Mouse (Mus musculus) T-helper 2 cell (primary cell): ENCODE data around the gene Drc7.

Experiments used
- in situ Hi-C: fragments of 300-600 bp; cut with MboI, MseI; formaldehyde crosslinking; loops from one replicate; pipeline ENCODE4 v1.15.1; 2025; ENCODE audit warnings: high pct_unique_total_duplicates

Gene Drc7

DNA sequence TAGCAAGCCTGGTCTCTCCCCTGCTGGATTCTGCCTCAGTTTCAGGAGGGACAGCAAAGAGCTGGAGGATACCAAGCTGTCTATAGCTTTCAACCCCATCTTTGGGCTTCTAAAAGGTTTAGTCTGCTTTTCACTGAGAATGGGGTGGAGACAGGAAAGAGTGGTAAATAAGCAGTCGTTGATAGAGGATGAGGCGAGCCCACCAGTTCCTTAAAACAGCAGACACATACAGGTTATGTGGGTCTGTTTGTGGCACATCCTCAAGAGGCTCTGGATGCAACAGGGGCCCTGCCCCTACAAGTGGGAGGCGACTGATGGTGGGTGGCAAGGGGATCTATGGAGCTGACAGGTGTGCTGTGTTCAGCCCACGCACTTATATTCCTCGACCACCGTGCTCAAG lies 3.8 kb downstream of the Drc7 start:
- in situ Hi-C loops = no loop called here

DNA sequence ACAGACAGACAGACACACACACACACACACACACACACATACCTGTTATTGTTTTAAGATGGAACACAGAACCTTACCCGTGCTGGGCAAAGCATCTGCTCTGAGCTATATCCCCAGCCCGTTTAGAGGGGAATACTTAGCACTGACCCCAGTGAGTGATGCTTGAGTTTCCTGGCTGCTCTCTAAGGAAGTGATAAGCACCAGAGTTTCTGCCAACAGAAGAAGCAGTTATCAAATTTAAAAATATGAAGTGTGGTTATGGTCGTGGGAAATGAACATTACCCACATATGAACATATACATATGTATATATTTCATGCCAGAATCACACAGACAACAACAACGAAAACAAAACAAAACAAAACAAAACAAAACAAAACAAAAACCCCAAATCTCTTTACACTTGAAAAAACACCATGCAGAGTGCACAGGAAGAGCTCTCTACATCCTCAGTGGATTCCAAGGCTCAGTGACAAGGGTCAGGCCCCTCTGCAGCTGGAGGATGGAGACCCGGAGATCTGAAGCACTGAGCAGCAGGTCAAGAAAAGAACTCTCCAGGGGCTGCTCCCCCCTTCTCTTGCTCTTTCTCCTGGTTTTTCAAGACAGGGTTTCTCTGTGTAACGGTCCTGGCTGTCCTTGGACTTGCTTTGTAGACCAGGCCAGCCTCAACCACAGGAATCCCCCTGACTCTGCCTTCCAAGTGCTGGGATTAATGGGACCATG lies 5.1 kb downstream of the Drc7 start:
- in situ Hi-C loops = no loop called here

DNA sequence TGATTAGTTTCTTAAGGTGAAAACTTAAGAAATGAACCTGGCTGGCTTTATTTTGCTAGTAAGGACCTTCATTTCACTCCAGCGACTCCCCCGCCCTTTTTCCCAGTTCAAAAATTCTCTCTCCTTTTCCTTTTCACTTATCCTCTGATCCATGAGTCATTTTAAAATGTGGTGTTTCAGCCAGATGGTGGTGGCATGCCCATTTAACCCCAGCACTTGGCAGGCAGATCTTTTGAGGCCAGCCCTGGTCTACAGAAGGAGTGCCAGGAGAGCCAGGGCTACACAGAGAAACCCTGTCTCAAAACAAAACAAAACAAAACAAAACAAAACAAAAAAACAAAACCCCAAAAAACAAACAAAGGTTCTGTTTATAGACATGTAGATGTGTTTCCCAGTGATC lies 9.6 kb downstream of the Drc7 start:
- in situ Hi-C loops = no loop called here

DNA sequence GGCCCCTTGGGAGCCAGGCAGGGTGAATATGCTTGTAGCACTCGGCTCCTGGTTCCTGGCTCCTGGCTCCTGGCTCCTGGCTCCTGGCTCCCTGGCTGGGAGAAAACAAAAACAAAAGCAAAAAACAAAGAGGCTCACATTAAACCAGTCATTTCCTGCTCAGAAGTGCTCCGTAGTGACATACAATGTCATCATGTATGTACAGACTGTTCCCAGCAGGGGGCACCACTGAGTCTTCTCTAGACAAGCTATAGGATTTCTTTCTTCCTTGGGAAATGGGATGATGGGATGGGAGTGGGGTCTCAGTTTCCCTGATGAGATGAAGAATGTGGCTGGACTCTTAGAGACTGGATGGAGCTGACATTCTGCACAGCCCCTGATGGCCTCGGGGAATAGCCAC lies 12.7 kb downstream of the Drc7 start:
- in situ Hi-C loops = no loop called here

DNA sequence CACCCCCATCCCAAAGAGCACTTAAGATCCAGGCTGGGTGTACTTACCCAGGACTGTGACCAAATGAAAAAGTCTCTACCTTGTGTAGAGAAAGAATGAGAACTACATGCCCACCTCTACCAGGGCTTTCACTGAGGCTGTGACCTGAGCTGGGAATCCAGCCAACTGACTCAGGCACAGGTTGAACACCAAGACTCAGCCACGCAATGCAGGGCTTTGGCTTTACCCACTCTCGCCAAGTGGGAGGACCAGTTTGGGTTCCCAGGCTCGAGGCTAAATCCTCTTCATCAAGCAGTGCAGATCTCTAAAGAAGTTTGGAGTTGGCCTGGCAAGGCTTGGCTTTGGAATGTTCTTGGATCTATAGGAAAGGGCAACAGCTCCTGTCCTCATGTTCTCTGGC lies 20.6 kb downstream of the Drc7 start:
- in situ Hi-C loops = loop anchor here (10.0 kb wide), 1 partner anchor 829 kb away; no protein-coding TSS in a partner anchor

DNA sequence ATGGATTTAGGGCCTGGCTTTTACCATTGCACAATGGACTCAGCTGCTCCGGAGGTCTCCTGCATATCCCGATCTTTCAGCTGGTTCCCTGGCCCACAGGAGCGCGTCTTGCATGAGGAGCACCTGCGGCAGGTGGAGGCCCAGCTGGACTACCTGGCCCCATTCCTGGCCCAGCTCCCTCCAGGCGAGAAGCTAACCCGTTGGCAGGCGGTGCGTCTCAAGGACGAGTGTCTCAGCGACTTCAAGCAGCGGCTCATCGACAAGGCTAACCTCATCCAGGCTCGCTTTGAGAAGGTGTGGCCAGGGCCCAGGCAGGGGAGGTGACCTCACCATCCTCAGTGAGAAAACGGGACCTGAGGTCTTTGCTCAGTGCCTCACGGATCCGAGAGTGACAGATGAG lies 21.2 kb downstream of the Drc7 start:
- in situ Hi-C loops = loop anchor here (10.0 kb wide), 1 partner anchor 829 kb away; no protein-coding TSS in a partner anchor

DNA sequence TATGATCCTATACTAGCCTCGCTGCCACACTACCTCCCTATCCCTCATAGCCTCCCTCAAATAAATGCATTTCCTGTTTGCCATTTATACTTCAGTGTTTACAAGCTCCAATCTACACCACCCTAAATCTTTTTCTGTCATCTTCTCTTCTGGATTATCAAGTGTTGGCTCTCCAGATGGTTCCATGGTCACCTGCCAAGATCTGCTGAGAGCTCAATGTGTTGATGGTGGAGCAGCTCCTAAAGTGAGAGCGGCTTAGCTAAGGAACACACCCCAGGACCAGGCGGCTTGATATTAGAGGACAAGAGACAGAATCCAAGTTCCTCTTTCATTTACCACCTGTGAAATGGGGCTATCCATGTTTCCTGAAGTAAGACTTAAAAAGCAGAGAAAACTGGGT lies 23.2 kb downstream of the Drc7 start:
- in situ Hi-C loops = loop anchor here (10.0 kb wide), 1 partner anchor 827 kb away; no protein-coding TSS in a partner anchor

DNA sequence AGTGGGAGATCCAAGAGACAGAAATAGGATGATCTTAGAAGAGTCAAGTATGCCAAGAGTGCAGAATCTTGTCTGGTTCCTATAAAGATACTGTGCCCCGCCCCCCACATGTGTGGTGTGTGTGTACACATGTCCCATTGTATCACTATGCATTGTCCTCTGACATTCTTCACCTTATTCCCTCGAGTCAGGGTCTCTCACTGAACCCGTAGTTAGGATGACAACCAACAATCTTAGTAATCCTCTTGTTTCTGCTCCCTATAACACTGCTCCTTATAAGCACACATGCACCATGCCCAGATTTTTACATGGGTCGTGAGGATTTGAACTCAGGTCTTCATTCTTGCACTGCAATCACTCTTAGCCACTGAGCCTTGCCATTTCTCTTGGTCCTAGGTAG lies 24.4 kb downstream of the Drc7 start:
- in situ Hi-C loops = loop anchor here (10.0 kb wide), 1 partner anchor 825 kb away; no protein-coding TSS in a partner anchor

DNA sequence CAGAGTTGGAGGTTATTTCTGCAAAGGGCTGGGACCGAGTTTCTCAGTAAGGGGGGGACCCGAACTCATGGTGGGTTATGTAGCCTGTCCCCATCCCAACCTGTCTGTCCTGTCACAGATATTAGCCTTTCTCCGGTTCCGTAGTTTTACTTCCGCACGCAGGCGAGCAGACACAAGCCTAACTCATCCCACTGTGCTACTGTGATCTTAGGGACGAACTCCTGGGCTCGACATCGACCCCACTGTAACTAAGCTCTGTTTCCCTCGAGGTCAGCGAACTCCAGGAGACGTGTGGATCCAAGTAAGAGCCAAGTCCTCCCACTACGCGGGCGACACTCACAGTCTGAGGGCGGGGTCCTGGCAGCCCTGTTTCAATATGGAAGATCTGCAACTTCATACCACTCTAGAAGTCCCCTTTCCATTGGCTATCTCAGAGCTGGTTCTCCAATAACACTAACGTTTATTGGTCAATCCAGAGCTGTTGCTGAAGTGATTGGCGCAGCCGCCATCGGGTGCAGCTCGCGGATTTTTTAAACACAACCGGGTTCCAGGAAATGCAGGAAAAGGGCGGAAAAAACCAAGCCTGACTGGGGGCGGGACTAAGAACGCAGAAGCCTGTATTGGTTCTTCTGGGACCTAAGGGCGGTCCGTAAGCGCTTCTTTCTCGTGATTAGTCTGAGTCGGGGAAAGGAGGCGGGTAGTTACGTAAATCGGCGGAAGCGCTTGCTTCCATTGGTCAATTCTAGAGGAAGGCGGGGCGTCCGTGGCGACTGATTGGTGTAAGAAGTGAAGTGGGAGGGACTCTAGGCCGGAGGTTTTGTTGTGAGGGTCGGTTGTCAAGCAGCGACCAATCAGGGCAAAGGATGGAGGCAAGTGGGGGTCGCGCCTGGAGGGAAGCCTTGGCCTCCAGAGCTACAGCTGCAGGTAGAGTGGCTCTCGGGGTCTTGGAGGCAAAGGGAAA lies 25.8 kb downstream of the Drc7 start, which contains the start of gene Katnb1:
Katnb1 (plus strand) TSS at position 806 of the 961 bp plus-strand sequence.
- in situ Hi-C loops = loop anchor here (10.0 kb wide), 1 partner anchor 254 kb away; the partner anchor contains the start of genes Usb1 and Zfp319

DNA sequence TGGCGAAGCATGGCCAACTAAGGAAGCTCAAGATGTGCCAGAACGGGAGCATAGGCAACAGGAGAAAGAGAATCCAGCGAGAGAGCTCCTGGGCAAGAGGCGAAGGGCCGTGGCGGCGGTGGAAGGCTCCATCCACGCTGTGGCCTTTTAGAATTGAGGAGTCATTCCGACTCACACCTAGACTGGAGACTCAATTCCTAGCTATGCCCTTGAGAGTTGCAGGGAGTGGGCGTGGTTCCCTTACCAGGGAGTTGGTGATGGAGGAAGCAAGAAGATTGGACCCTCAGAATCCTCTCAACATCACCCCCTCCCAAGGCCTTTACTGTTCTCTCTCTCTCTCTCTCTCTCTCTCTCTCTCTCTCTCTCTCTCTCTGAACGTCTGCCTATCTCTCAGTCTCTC lies 26.7 kb downstream of the Drc7 start:
- in situ Hi-C loops = loop anchor here (10.0 kb wide), 1 partner anchor 253 kb away; the partner anchor contains the start of genes Usb1 and Zfp319

DNA sequence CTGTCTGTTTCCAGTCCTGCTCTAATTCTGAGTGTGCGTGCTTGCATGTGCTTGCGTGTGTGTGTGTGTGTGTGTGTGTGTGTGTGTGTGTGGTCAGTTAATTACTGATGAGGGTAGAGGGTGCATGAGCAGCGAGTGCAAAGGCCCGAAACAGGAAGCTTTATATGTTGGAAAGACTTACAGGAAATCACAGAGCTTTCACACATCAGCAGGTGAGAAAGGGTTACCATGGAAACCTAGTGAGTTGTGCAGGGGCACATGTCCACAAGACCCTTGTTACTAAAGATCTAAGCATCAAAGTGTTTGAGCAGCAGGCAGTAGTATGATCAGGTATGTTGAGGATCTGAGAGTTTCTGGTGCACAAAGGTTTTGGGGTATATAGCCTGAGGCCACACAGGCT lies 29.4 kb downstream of the Drc7 start:
- in situ Hi-C loops = loop anchor here (10.0 kb wide), 1 partner anchor 251 kb away; the partner anchor contains the start of genes Usb1 and Zfp319

DNA sequence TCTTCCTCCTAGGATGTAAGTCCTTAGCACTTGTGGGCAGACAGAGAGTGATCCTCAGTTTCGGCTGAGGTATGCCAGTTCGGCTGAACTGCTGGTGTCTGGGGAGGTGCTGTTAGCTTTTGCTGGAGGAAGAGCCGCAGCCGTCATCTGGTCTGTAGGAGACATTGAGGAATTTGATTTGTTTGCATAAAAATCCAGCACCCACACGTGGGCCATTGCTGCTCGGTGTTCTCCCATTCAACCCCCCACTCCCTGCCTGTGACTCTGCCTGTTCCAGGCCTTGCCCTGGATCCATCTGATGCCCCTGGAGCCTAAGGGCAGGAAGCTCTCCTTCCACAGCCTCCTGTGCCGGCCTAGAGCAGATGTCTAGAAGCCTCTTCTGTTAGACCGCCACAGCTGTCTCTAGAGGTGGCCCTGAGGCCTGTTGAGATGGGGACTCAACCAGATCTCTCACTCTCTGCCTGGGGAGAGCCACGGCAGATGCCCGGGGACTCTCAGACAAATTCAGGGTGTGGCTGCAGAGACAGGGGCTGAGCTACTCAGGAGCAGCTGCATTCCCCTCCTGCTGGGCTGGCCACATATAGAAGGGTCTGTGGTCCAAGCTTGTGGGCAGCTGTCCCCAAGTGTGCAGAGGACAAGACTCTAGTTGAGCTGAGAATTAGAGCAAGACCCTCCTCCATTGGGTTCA lies 30.0 kb downstream of the Drc7 start:
- in situ Hi-C loops = loop anchor here (10.0 kb wide), 1 partner anchor 250 kb away; the partner anchor contains the start of genes Usb1 and Zfp319

DNA sequence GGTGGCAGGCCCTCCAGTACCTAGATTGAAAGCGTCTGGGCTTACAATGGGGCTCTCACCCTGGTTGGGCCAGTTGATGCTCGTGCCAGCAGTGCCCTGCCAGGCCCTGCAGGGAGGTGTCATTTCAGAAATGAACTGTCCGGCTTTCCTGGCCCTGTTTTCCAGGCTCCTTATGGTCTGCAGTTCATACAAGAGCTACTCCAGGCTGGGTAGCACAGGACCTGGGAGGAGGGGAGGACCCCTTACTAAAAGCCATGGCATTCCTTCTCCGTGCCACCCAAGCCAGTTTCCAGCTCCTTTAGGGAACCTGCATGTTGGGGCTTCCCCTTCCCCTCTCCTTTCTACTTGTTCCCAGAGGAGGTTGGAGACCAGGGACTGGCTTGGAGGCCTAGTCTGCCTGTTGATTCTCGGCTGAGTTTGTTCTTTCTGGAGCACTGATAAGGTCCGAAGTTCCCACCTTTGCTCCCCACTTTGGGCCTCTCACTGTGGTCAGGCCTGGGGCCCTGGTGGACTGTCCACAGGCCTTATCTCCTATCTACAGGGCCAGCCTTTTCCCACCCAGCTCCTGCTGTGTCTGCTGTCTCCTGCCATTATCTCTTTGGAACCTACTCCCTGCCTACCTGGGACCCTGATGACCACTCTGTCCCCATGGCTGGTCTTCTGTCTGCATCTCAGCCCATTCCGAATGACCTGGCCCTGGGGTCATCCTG lies 30.7 kb downstream of the Drc7 start:
- in situ Hi-C loops = loop anchor here (10.0 kb wide), 1 partner anchor 249 kb away; the partner anchor contains the start of genes Usb1 and Zfp319

DNA sequence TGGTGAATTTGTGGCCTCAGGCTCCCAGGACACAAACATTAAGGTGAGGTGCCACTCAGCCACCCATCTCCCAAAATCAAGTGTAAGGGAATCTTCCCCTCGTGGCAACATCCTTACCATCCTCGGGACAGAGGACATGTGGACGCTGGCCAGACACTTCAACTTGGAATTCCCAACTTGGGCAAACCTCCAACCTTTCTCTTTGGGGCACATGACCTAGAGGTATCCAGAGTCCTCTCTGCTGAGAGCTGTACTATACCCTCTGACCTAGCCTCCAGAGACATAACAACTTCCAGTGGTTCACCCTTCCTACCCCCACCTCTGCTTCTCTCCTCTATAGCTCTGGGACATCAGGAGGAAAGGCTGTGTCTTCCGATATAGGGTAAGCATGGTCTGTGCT lies 38.7 kb downstream of the Drc7 start:
- in situ Hi-C loops = no loop called here

DNA sequence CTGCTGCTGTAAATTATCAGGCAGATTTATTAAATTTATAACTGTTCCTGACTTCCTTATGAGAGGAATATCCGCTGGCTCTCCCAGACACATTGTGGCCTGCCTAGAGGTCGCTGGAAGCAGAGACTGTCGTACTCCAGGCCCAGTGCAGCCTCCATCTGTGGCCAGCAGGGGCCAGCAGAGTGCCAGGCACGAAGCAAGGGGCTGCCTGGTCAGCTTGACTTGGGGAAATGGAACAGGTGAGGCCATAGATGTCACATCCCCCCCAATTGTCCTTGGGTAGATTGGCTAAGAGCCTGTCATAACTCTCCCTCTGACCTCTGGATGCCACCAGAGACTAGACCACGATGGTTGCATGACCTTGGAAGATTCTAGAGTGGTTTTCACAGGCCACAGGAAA lies 44.1 kb downstream of the Drc7 start:
- in situ Hi-C loops = no loop called here

DNA sequence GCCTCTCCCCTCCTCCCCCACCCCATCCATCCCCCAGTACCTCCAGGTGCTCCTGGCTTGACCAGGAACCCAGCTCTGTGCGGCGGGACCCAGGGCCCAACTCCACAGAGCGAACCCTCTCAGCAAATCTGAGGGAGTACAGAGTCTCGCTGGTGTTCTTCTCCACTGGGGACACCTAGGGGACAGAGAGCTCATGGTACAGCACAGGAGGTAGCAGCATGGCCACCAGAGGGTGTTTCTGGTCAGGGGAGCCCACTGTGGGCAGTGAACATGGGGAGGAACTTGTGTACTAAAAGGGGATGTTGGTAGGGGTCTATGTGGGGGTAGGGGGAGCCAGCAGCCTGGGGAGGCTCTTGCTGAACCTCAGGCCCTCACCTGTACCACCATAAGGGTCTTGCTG lies 47.1 kb downstream of the Drc7 start:
- in situ Hi-C loops = no loop called here

DNA sequence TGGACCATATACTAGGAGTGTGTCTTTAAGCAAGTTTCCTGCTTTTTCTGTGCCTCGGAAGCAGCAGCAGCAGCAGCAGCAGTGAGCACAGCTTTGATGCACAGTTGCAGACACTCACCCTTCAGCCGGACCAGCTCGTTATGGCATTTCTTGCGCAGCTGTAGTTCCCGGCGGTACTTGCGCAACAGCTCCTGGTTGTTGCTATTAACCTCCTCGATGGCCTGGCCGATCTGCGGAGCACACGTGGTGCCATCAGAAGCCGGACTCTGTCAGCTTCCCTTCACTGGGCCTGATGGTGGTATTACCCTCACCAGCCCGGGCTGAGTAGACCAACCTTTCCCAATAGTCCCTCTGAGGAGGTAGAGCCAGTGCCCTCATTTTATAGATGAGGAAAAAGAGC lies 52.4 kb downstream of the Drc7 start:
- in situ Hi-C loops = no loop called here

DNA sequence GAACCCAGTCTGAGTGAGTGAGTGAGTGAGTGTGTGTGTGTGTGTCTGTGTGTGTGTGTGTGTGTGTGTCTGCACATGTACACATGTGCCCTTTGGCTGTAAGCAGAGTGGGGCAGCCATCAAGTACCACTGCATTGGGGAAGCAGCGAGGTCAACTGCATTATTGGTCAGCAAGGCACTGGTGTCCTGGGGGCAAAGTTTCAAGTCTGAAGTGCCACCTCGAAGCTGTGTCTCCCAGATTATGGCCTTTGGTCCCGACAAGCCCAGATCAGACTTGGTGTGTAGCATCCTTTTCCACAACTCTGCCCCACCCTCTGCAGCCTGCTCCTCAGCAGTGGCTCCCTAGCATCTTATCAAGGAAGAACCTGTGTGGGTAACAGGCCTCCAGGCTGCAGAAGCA lies 57.7 kb downstream of the Drc7 start:
- in situ Hi-C loops = loop anchor here (5.0 kb wide), 1 partner anchor 95 kb away; no protein-coding TSS in a partner anchor

DNA sequence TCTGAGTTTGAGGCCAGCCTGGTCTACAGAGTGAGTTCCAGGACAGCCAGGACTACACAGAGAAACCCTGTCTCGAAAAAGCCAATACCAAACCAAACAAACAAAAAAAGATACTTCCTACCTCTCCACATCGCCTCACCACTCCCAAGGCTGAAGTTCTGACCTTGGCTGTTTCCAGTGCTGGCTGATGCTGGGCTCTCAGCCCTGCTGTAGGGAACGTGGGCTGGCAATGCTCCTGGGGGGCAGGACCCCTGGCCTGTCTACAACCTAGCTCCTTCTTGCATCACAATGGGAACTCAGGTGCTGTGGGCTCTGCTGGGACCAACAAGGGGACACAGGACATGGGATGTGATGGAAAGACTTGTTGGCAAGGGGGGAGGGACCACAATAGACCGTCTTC lies 58.2 kb downstream of the Drc7 start:
- in situ Hi-C loops = loop anchor here (5.0 kb wide), 1 partner anchor 94 kb away; no protein-coding TSS in a partner anchor

DNA sequence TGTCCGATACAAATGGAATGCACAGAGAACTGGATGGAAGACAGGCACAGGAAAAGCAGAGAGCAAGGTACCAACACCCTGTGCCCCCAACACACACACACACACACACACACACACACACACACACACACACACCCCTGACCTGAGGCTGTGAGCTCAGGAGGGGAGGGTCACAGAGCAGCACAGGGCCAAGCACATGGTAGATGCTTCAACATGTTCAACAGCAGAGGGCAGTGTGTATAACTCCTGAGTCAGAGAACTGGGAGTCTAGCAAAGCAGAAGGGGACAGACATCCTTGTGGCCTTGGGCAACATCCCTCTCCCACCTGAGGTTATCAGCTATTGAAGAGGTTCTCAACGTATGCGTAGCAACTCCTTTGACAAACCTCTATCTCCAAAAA lies 58.8 kb downstream of the Drc7 start:
- in situ Hi-C loops = loop anchor here (5.0 kb wide), 1 partner anchor 94 kb away; no protein-coding TSS in a partner anchor

DNA sequence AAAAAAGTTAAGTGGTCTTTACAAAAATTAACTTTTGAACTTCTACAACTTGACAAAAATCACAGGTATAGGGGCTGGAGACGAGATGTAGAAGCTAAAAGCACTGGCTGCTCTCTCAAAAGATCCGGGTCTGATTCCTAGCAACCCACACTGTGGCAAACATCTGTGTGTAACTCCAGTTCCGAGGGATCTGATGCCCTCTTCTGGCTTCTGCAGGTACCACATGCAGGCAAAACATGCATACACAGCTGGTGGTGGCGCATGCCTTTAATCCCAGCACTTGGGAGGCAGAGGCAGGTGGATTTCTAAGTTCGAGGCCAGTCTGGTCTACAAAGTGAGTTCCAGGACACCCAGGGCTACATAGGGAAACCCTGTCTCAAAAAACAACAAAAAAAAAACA lies 68.6 kb downstream of the Drc7 start:
- in situ Hi-C loops = no loop called here
